Mouse (Mus musculus): ENCODE data around the gene Peg10. TPM values are rescaled to one million over a fixed set of nuclear protein-coding genes. Genes with fewer than 3 reads are reported as not detected.

Peg10 gene
- polyA plus RNA-seq (2015; fragmentation: Nextera tagmentation; extraction: Ambion mirVana): 7.0 and 9.1 TPM in 2 replicates

GRCm38 (mm10) chr6:4746696-4747439 lies at the start of gene Peg10, which contains the start of gene Sgce:
Gene Peg10, plus strand, starts transcription at chr6:4747306.
Gene Sgce, minus strand, starts transcription at chr6:4747207.
- Histone ChIP-seq H3K27me3 (no peaks in the 10 kb centered on the region), H3K4me1 (no peaks in the 10 kb centered on the region), H3K9ac (peak within 1 kb of the TSS; percentile 54), H3K9me3 (no peaks in the 10 kb centered on the region), H3K27ac (peak within 1 kb of the TSS; percentile 78), H3K4me3 (peak within 1 kb of the TSS; percentile 52), H3K4me2 (peak within 1 kb of the TSS; percentile 50), H3K36me3 (no peaks in the 10 kb centered on the region)
- ATAC-seq (ENCODE audit: insufficient number of reproducible peaks, low FRiP score, low TSS enrichment, low read depth): peak; percentile 27
- 50% methylated on average over 38 of the region's 38 CpGs for WGBS

- ATAC-seq (ENCODE audit: insufficient number of reproducible peaks, low FRiP score, low TSS enrichment, low read depth): no peak
- Histone ChIP-seq H3K4me3 (no peak overlapping the region), H3K4me1 (no peaks in the 10 kb centered on the region), H3K9ac (no peak overlapping the region), H3K27me3 (no peaks in the 10 kb centered on the region), H3K27ac (no peak overlapping the region), H3K36me3 (no peaks in the 10 kb centered on the region), H3K4me2 (no peak overlapping the region), H3K9me3 (no peaks in the 10 kb centered on the region)
- WGBS: 70% methylated on average over 8 of the region's 8 CpGs
Observed at GRCm38 (mm10) chr6:4701641-4702040, 45.5 kb upstream of the Peg10 start.

- WGBS: 65% methylated on average over 7 of the region's 7 CpGs
- H3K9ac ChIP-seq: no peak overlapping the region
- no peak overlapping the region for H3K4me3 ChIP-seq
- no peaks in the 10 kb centered on the region for H3K9me3 ChIP-seq
- no peak overlapping the region for H3K27ac ChIP-seq
- ATAC-seq (ENCODE audit: insufficient number of reproducible peaks, low FRiP score, low TSS enrichment, low read depth): no peak
- no peaks in the 10 kb centered on the region for H3K27me3 ChIP-seq
- no peaks in the 10 kb centered on the region for H3K4me1 ChIP-seq
- peaks cover 2% of the 10 kb centered on the region; the same call in 1 of the 2 replicates for H3K36me3 ChIP-seq
- H3K4me2 ChIP-seq: no peak overlapping the region
Observed at GRCm38 (mm10) chr6:4703908-4704307, 43.2 kb upstream of the Peg10 start.

- Histone ChIP-seq H3K4me2 (no peak overlapping the region), H3K9me3 (no peaks in the 10 kb centered on the region), H3K9ac (no peak overlapping the region), H3K27me3 (no peaks in the 10 kb centered on the region), H3K4me3 (no peak overlapping the region), H3K36me3 (peaks cover 5% of the 10 kb centered on the region; the same call in 1 of the 2 replicates), H3K4me1 (no peaks in the 10 kb centered on the region), H3K27ac (no peak overlapping the region)
- WGBS: 64% methylated on average over 5 of the region's 5 CpGs
- no peak for ATAC-seq (ENCODE audit: insufficient number of reproducible peaks, low FRiP score, low TSS enrichment, low read depth)
Observed at GRCm38 (mm10) chr6:4706415-4706814, 40.7 kb upstream of the Peg10 start.

GRCm38 (mm10) chr6:4708971-4709370 lies 38.1 kb upstream of the Peg10 start:
- Histone ChIP-seq H3K4me2 (no peak overlapping the region), H3K36me3 (peaks cover 5% of the 10 kb centered on the region; the same call in 1 of the 2 replicates), H3K4me3 (no peak overlapping the region), H3K27me3 (no peaks in the 10 kb centered on the region), H3K9me3 (no peaks in the 10 kb centered on the region), H3K9ac (no peak overlapping the region), H3K4me1 (no peaks in the 10 kb centered on the region), H3K27ac (no peak overlapping the region)
- 77% methylated on average over 1 of the region's 1 CpGs for WGBS
- no peak for ATAC-seq (ENCODE audit: insufficient number of reproducible peaks, low FRiP score, low TSS enrichment, low read depth)

GRCm38 (mm10) chr6:4716171-4716570 lies 30.9 kb upstream of the Peg10 start:
- H3K4me1 ChIP-seq: no peaks in the 10 kb centered on the region
- no peak overlapping the region for H3K27ac ChIP-seq
- no peak overlapping the region for H3K4me3 ChIP-seq
- no peak overlapping the region for H3K9ac ChIP-seq
- H3K36me3 ChIP-seq: no peaks in the 10 kb centered on the region; the same call in 1 of the 2 replicates
- 96% methylated on average over 2 of the region's 2 CpGs for WGBS
- ATAC-seq (ENCODE audit: insufficient number of reproducible peaks, low FRiP score, low TSS enrichment, low read depth): no peak
- no peaks in the 10 kb centered on the region for H3K27me3 ChIP-seq
- no peaks in the 10 kb centered on the region for H3K9me3 ChIP-seq
- H3K4me2 ChIP-seq: no peak overlapping the region

- H3K36me3 ChIP-seq: no peaks in the 10 kb centered on the region; the same call in 1 of the 2 replicates
- no peak overlapping the region for H3K27ac ChIP-seq
- no peak overlapping the region for H3K4me3 ChIP-seq
- no peaks in the 10 kb centered on the region for H3K9me3 ChIP-seq
- no peaks in the 10 kb centered on the region for H3K4me1 ChIP-seq
- no peak for ATAC-seq (ENCODE audit: insufficient number of reproducible peaks, low FRiP score, low TSS enrichment, low read depth)
- H3K27me3 ChIP-seq: no peaks in the 10 kb centered on the region
- H3K9ac ChIP-seq: no peak overlapping the region
- no peak overlapping the region for H3K4me2 ChIP-seq
- WGBS: 70% methylated on average over 2 of the region's 2 CpGs
Observed at GRCm38 (mm10) chr6:4717344-4717743, 29.8 kb upstream of the Peg10 start.

- H3K27me3 ChIP-seq: no peaks in the 10 kb centered on the region
- no peak overlapping the region for H3K27ac ChIP-seq
- H3K4me1 ChIP-seq: peaks cover 2% of the 10 kb centered on the region; the same call in 1 of the 2 replicates
- H3K36me3 ChIP-seq: no peaks in the 10 kb centered on the region
- 67% methylated on average over 6 of the region's 6 CpGs for WGBS
- H3K9me3 ChIP-seq: no peaks in the 10 kb centered on the region
- no peak overlapping the region for H3K9ac ChIP-seq
- H3K4me2 ChIP-seq: no peak overlapping the region
- no peak for ATAC-seq (ENCODE audit: insufficient number of reproducible peaks, low FRiP score, low TSS enrichment, low read depth)
- no peak overlapping the region for H3K4me3 ChIP-seq
Observed at GRCm38 (mm10) chr6:4722142-4722541, 25.0 kb upstream of the Peg10 start.

GRCm38 (mm10) chr6:4722739-4723138 lies 24.4 kb upstream of the Peg10 start:
- Histone ChIP-seq H3K27ac (no peak overlapping the region), H3K36me3 (no peaks in the 10 kb centered on the region), H3K9me3 (no peaks in the 10 kb centered on the region), H3K4me1 (peaks cover 2% of the 10 kb centered on the region; the same call in 1 of the 2 replicates), H3K4me3 (no peak overlapping the region), H3K27me3 (no peaks in the 10 kb centered on the region), H3K9ac (no peak overlapping the region), H3K4me2 (no peak overlapping the region)
- ATAC-seq (ENCODE audit: insufficient number of reproducible peaks, low FRiP score, low TSS enrichment, low read depth): no peak
- 64% methylated on average over 13 of the region's 13 CpGs for WGBS

- Histone ChIP-seq H3K4me1 (peaks cover 2% of the 10 kb centered on the region; the same call in 1 of the 2 replicates), H3K4me3 (no peak overlapping the region), H3K27ac (no peak overlapping the region), H3K27me3 (no peaks in the 10 kb centered on the region), H3K36me3 (no peaks in the 10 kb centered on the region), H3K4me2 (no peak overlapping the region), H3K9me3 (no peaks in the 10 kb centered on the region), H3K9ac (no peak overlapping the region)
- 40% methylated on average over 15 of the region's 15 CpGs for WGBS
- ATAC-seq (ENCODE audit: insufficient number of reproducible peaks, low FRiP score, low TSS enrichment, low read depth): no peak
Observed at GRCm38 (mm10) chr6:4723998-4724757, 22.9 kb upstream of the Peg10 start.

- no peak overlapping the region for H3K4me3 ChIP-seq
- H3K9me3 ChIP-seq: no peaks in the 10 kb centered on the region
- H3K27ac ChIP-seq: no peak overlapping the region
- no peaks in the 10 kb centered on the region for H3K36me3 ChIP-seq
- no peak overlapping the region for H3K4me2 ChIP-seq
- 91% methylated on average over 2 of the region's 2 CpGs for WGBS
- no peaks in the 10 kb centered on the region for H3K27me3 ChIP-seq
- no peak overlapping the region for H3K9ac ChIP-seq
- H3K4me1 ChIP-seq: peaks cover 8% of the 10 kb centered on the region; the same call in 1 of the 2 replicates
- no peak for ATAC-seq (ENCODE audit: insufficient number of reproducible peaks, low FRiP score, low TSS enrichment, low read depth)
Observed at GRCm38 (mm10) chr6:4728305-4728704, 18.8 kb upstream of the Peg10 start.

- Histone ChIP-seq H3K4me1 (0 out of 2 replicates have a peak, but pooled peaks cover 7% of the 10 kb centered on the region), H3K4me3 (no peak overlapping the region), H3K36me3 (no peaks in the 10 kb centered on the region), H3K9me3 (no peaks in the 10 kb centered on the region), H3K27ac (no peak overlapping the region), H3K9ac (no peak overlapping the region), H3K4me2 (no peak overlapping the region), H3K27me3 (no peaks in the 10 kb centered on the region)
- 59% methylated on average over 8 of the region's 8 CpGs for WGBS
- no peak for ATAC-seq (ENCODE audit: insufficient number of reproducible peaks, low FRiP score, low TSS enrichment, low read depth)
Observed at GRCm38 (mm10) chr6:4731675-4732074, 15.4 kb upstream of the Peg10 start.

All from limb, embryonic 15.5 days (tissue).